Mouse (Mus musculus) liver, postnatal 0 days (tissue): ENCODE results near the gene Bex6.

Experiments used
- CTCF ChIP-seq: sonication (generic); IDR thresholded peaks from 2 replicates; pipeline ENCODE4 v1.5.1; 2016; ENCODE audit warnings: antibody characterized with exemption, low read depth
- EP300 ChIP-seq: IDR thresholded peaks from 2 replicates; pipeline ENCODE4 v1.6.1; 2016; ENCODE audit warnings: antibody characterized with exemption, low read depth, mild to moderate bottlenecking

- TF ChIP-seq CTCF = peak; percentile 41
- no peak for TF ChIP-seq EP300
Observed at GRCm38 (mm10) chr16:32204902-32205301, 25.3 kb downstream of the Bex6 start.
